Mouse (Mus musculus): ENCODE measurements at regions not wholly inside any gene's neighbourhood (a gene's known extent, or its start where the extent isn't known, plus 50 kb on each side); places are given as distances from the start of the nearest gene placed in this dataset.

- DNase-seq, result peak; percentile 37 to 47
Observed at GRCm38 (mm10) chr1:18668901-18669300, 404.0 kb upstream of the Defb41 start.

DNA sequence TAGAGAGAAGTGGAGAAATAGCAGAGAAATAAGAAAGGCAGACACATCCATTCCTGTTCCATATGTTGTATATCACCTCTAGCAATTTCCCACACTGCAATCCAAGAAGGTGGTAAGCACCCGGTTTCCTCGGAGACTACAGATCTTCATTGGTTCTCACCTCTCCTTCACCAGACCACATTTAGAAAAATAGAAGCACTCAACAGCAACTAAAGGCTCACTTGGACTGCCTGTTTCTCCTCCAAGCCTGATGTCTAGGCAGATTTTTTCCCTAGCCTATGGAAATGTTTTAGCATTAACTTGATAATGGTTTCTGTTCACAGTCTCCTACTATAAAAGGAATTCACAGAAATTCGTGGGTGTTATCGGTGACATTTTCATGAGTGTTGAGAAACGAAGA lies 403.3 kb upstream of the Defb41 start:
- no peak for DNase-seq

- DNase-seq, result peak; percentile 6 to 44
Observed at GRCm38 (mm10) chr1:18640858-18641257, 375.9 kb upstream of the Defb41 start.

DNA sequence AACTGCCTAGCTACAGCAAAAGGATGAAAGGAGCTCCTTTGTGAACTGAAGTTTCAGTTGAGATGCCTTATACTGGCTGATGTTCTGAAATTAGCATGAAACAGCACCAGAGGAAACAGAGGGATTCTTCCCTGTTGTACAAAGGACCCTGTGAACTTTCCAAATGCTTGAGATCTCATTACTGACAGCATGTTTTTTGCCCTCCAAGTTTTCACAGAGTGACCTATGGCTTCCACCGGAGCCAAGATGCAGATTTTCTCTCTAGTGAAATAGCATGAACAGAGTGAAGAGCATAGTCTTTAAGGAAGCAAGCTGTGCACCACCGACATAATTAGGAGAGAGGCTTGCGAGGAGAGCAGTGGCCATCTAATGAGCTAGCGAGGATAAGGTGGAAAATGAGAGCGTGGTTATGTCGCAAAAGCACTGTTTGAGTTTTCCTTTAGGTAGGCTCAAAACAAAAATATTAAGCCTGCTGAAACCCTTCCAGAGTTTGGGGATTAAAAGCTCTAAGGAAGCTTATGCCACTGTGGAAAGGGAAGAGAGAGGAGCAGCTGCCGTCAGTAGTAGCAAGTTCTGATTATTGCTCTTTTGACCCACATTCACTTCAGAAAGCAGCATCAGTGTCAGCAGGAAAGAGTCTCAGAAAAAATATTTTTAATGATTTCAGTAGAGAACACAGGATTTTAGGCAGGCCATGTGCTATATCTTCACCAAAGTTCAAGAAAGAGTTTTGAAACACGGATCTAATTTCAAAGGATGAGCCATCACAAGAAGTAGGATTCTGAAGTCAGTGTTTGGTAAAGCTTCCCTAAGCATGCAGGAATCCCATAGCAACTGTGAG lies 374.7 kb upstream of the Defb41 start:
- peak in 1 of 2 experiments; percentile 3 for DNase-seq

GRCm38 (mm10) chr1:18637334-18637733 lies 372.4 kb upstream of the Defb41 start:
- no peak for DNase-seq

- DNase-seq, result peak in 1 of 2 experiments; percentile 3
Observed at GRCm38 (mm10) chr1:18610231-18610630, 345.3 kb upstream of the Defb41 start.

DNA sequence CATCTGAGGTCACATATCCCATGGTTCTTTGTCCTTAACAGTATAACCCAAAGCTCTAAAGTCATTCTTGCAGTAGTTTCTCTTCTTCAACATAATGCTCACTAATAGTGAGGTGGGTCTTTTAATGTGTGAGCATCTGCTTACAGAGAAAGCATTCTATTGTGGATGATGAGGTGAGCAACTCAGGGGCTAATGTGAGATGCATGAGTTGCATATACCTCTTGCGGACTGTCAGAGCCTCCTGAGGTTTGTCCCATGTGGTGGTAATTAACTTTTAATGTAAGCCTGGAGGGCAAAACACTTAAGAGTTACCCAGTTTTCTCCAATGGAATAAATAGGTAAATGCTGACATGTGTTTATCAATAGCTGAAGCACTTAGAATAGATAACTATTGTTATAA lies 334.9 kb upstream of the Defb41 start:
- DNase-seq, result no peak

GRCm38 (mm10) chr1:18598908-18599307 lies 334.0 kb upstream of the Defb41 start:
- DNase-seq, result no peak

- DNase-seq, result no peak
Observed at GRCm38 (mm10) chr1:18583358-18584128, 318.6 kb upstream of the Defb41 start.

DNA sequence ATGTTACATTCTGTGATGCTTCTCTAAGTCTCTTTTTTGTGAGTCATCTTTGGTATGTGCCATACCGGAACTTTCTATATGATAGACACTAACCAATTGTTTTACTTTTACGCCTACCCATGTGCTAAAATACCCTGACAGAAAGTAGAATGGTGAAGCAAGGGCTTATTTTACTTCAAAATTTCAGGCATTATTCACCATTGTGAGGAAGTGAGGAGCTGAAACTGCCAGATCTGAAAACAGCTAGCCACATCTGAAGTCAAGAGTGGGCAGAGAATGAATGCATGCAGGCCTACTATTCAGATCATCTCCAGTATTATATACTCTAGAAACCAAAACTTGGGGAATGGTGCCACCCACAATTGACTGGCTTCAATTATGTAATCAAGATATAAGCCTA lies 313.7 kb upstream of the Defb41 start:
- DNase-seq, result no peak

GRCm38 (mm10) chr1:18567086-18567485 lies 302.1 kb upstream of the Defb41 start:
- DNase-seq, result no peak

DNA sequence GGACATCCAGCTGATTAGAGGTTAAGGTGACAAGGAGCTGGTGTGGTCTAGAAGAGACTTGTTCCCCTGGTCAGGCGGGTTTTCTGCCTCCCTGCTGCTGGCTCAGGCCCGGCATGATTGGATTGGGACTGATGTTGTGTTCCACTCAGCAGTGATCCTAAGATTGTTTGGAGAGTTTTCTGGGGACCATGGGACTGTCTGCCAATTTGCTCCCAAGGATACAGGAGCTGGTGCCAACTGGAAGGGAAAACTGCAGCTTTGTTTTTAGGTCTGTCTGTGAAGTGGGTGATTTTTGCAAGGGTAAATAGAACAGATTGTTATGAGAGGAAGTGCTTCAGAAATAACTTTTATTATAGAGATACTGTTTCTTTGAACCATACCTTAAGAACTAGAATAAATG lies 286.3 kb upstream of the Defb41 start:
- peak in 1 of 2 experiments; percentile 5 for DNase-seq

- DNase-seq, result no peak
Observed at GRCm38 (mm10) chr1:18531702-18532101, 266.8 kb upstream of the Defb41 start.

DNA sequence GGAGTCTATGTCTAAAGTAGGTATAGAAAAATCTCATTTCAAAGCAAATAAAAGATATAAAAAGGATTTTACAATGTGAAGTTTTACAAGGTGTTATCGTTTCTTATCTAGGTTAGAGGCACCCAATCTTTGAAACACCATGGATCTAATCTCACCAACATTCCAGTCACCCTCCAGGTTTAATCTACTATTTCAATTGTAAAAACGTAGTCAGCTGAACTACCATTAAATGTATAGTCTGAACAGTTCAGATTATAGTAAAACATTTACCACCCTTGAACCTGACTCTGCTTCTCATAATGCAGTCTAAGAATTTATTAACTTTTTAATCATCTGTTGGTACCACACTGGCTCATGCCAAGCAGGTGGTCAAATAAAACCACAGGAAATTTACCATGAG lies 259.5 kb upstream of the Defb41 start:
- no peak for DNase-seq

- no peak for DNase-seq
Observed at GRCm38 (mm10) chr1:18522902-18523301, 258.0 kb upstream of the Defb41 start.

DNA sequence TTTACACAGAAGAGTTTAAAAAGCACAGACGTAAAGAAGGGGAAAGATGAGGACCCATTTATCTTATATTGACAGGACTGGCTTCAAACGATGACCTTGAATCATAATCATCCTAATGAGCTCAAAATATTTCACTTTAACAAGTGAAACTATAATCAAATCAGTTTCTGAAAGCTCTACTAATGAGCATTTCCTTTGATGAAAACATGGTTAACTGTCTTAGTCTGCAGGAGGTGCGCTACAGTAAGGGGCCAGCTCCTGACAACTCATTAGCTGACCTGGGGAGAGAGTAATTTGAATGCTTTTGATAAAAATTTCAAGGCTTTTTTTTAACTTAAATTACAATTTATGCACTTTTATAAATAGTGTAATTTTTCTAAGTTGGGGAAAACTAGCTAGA lies 247.8 kb upstream of the Defb41 start:
- no peak for DNase-seq

DNA sequence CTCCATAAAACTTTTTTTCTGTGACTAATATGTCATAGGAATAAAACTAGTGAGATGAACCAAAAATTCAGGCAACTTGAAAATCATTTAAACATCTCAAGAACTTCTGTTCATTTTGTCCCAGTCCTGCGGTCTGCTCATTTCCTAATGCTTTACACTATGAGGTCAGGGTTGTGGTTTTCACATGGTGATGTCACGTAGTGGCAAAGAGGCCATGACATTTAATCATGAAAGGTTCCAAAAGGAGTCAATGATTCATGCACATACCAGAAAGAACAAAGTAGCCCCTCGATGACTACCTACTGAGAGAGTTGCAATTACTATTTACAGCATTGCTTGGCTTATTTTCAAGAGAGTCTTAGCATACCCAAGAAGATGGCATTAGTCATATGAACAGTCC lies 233.6 kb upstream of the Defb41 start:
- DNase-seq, result no peak

GRCm38 (mm10) chr1:18468496-18468895 lies 203.6 kb upstream of the Defb41 start:
- DNase-seq, result peak; percentile 35 to 43

- no peak for DNase-seq
Observed at GRCm38 (mm10) chr1:18465303-18465829, 200.4 kb upstream of the Defb41 start.

- DNase-seq, result no peak
Observed at GRCm38 (mm10) chr1:18463218-18463617, 198.3 kb upstream of the Defb41 start.

- DNase-seq, result no peak
Observed at GRCm38 (mm10) chr1:18416297-18416732, 151.4 kb upstream of the Defb41 start.

GRCm38 (mm10) chr1:18415879-18416278 lies 150.9 kb upstream of the Defb41 start:
- no peak for DNase-seq

DNA sequence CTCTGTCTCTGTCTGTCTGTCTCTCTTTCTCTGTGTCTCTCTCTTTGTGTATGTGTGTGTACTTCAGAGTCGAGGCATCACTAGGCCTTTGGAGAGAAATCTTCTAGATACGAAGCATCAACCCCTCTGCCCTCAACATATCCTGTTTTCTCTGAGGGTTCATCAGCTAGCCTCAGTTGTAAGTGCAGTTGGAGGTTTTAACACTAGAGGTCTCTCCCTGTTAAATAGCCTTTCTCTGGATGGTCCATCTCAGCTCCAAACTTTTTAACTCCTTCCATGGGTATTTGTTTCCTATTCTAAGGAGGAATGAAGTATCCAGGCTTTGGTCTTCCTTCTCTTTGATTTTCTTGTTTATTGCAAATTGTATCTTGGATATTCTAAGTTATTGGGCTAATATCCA lies 147.8 kb upstream of the Defb41 start:
- no peak for DNase-seq

GRCm38 (mm10) chr1:18389591-18389990 lies 124.7 kb upstream of the Defb41 start:
- no peak for DNase-seq

Measured in cerebellum, postnatal 14 days (tissue).